In genomic region chr10:32870691-32871406, GRCm38 (mm10) we compare ENCODE assay signal across 19 mouse cellular contexts. TPM values are rescaled to one million over a fixed set of nuclear protein-coding genes. Genes with fewer than 3 reads are reported as not detected.
DNase-seq lines count a peak whose midpoint lies in the region; ATAC-seq and TF ChIP-seq lines count a peak whose summit lies in the region.
"Had no signal": no experiment of that assay in that cellular context is flagged by ENCODE, and none has a peak within 500 bp of the region (broad histone marks: within the 10 kb centered on the region; RNA-seq: fewer than 3 reads in every experiment).

No protein-coding gene starts in this region.

- WGBS in midbrain, postnatal 0 days: 77% methylated on average over 1 of the region's 1 CpGs
- WGBS in midbrain, embryonic 13.5 days: 79% methylated on average over 1 of the region's 1 CpGs

- H3K36me3 ChIP-seq in midbrain, postnatal 0 days (ENCODE audit: insufficient read depth, low read length): no peaks in the 10 kb centered on the region
- no peaks in the 10 kb centered on the region for H3K36me3 ChIP-seq in midbrain, embryonic 13.5 days
- H3K36me3 ChIP-seq: embryonic facial prominence, embryonic 13.5 days; heart, embryonic 13.5 days; lung, embryonic 15.5 days; neural tube, embryonic 15.5 days had no signal

- ATAC-seq in cerebellum, adult (ENCODE audit: insufficient number of reproducible peaks, low FRiP score, low TSS enrichment): no peak
- no peak for ATAC-seq in midbrain, postnatal 0 days (ENCODE audit: low FRiP score)
- no peak for ATAC-seq in midbrain, embryonic 13.5 days
- ATAC-seq: intestine, embryonic 16.5 days had no signal

- no peak overlapping the region for H3K9ac ChIP-seq in midbrain, postnatal 0 days (replicated peaks; ENCODE audit: low read length, poor library complexity, severe bottlenecking)
- H3K9ac ChIP-seq in midbrain, embryonic 13.5 days (replicated peaks): no peak overlapping the region
- H3K9ac ChIP-seq: embryonic facial prominence, embryonic 13.5 days; heart, embryonic 13.5 days; lung, embryonic 15.5 days; neural tube, embryonic 15.5 days had no signal

- no peak overlapping the region for H3K4me2 ChIP-seq in midbrain, postnatal 0 days (ENCODE audit: low read depth, low read length, poor library complexity, severe bottlenecking)
- H3K4me2 ChIP-seq in midbrain, embryonic 13.5 days (replicated peaks): no peak overlapping the region
- H3K4me2 ChIP-seq: embryonic facial prominence, embryonic 13.5 days; heart, embryonic 13.5 days; liver, embryonic 11.5 days; lung, embryonic 15.5 days; neural tube, embryonic 15.5 days had no signal

- no peak overlapping the region for H3K27ac ChIP-seq in midbrain, postnatal 0 days (ENCODE audit: low read depth, low read length)
- H3K27ac ChIP-seq in midbrain, embryonic 13.5 days: no peak overlapping the region
- H3K27ac ChIP-seq: embryonic facial prominence, embryonic 13.5 days; heart, embryonic 13.5 days; lung, embryonic 15.5 days; neural tube, embryonic 15.5 days had no signal

- no peaks in the 10 kb centered on the region for H3K4me1 ChIP-seq in midbrain, postnatal 0 days (ENCODE audit: insufficient read depth, low read length)
- no peaks in the 10 kb centered on the region for H3K4me1 ChIP-seq in midbrain, embryonic 13.5 days (replicated peaks)
- H3K4me1 ChIP-seq: embryonic facial prominence, embryonic 13.5 days; heart, embryonic 13.5 days; lung, embryonic 15.5 days; neural tube, embryonic 15.5 days had no signal

- DNase-seq in cerebellum, adult 9-10 months: peak; percentile 19
- DNase-seq in layer of hippocampus, adult 11-12 months (ENCODE audit: low spot score): peak; percentile 40
- DNase-seq in layer of hippocampus, postnatal 25 days (ENCODE audit: extremely low spot score in 1 of 2, low spot score in 1 of 2): no peak
- peak; percentile 65 for DNase-seq in midbrain, postnatal 0 days (ENCODE audit: low spot score)
- DNase-seq in forelimb bud, embryonic 11.5 days (ENCODE audit: low read depth, low spot score): peak; percentile 12
- no peak for DNase-seq in spleen, postnatal 36 days (ENCODE audit: low spot score in 2 of 2)
- DNase-seq: adrenal gland, postnatal 10 days; heart, postnatal 4 days; kidney, postnatal 14 days; thymus, postnatal 36 days had no signal

- no peak overlapping the region for H3K4me3 ChIP-seq in midbrain, postnatal 0 days (ENCODE audit: low read depth, low read length)
- no peak overlapping the region for H3K4me3 ChIP-seq in midbrain, embryonic 13.5 days (replicated peaks)
- H3K4me3 ChIP-seq: embryonic facial prominence, embryonic 13.5 days; heart, embryonic 13.5 days; lung, embryonic 15.5 days; neural tube, embryonic 15.5 days had no signal

- no peaks in the 10 kb centered on the region for H3K9me3 ChIP-seq in midbrain, postnatal 0 days (ENCODE audit: low read length)
- no peaks in the 10 kb centered on the region for H3K9me3 ChIP-seq in midbrain, embryonic 13.5 days
- H3K9me3 ChIP-seq: embryonic facial prominence, embryonic 13.5 days; heart, embryonic 13.5 days; lung, embryonic 15.5 days; neural tube, embryonic 15.5 days had no signal

- no peaks in the 10 kb centered on the region for H3K27me3 ChIP-seq in midbrain, postnatal 0 days (ENCODE audit: insufficient read depth, low read length)
- H3K27me3 ChIP-seq in midbrain, embryonic 13.5 days: no peaks in the 10 kb centered on the region
- H3K27me3 ChIP-seq: embryonic facial prominence, embryonic 13.5 days; heart, embryonic 13.5 days; lung, embryonic 15.5 days; neural tube, embryonic 15.5 days had no signal

- no peak for TF ChIP-seq CTCF in midbrain, postnatal 0 days (IDR thresholded peaks at IDR 0.05)

RNA-seq across cellular contexts. Expression of gene Nkain2, which starts 19.4 kb away (rescaled TPM):
- total RNA-seq in layer of hippocampus, postnatal 25 days (2021): 10 to 100 TPM; 29.7 to 30.8 TPM
- 45.0 and 68.5 TPM in 2 replicates for total RNA-seq in midbrain, postnatal 0 days (2014; rRNA removed)
- 17.8 and 23.3 TPM in 2 replicates for polyA plus RNA-seq in midbrain, postnatal 0 days (2015; fragmentation: Nextera tagmentation; extraction: Ambion mirVana)
- polyA plus RNA-seq in midbrain, embryonic 13.5 days (2015; fragmentation: Nextera tagmentation; extraction: Ambion mirVana): 5.4 and 8.0 TPM in 2 replicates
- total RNA-seq: common myeloid progenitor, adult 5-6 weeks had no signal

Comparison
In these comparisons a context has a peak if more than half of its experiments do, and no peak if none do; other contexts are left out.
1. DNase-seq: peak in cerebellum, adult 9-10 months (single experiment), layer of hippocampus, adult 11-12 months (single experiment), midbrain, postnatal 0 days (single experiment) and forelimb bud, embryonic 11.5 days (single experiment); none in layer of hippocampus, postnatal 25 days (0 of 2) and spleen, postnatal 36 days (0 of 2).